Mouse (Mus musculus): ENCODE data around the gene Gins2.

- no peak for TF ChIP-seq CTCF (conservative IDR thresholded peaks at IDR 0.05; ENCODE audit: insufficient read depth, insufficient read length, low read depth, low read length)
- no peak for TF ChIP-seq POLR2A (IDR thresholded peaks at IDR 0.05; ENCODE audit: low read depth, low read length)
Observed at GRCm38 (mm10) chr8:120571561-120571960, 17.5 kb downstream of the Gins2 start.
